Mouse (Mus musculus) embryonic facial prominence, embryonic 10.5 days (tissue): ENCODE results near the gene Ppp2r5e. TPM values are rescaled to one million over a fixed set of nuclear protein-coding genes. Genes with fewer than 3 reads are reported as not detected.

ENCODE experiments used
- DNase-seq: peaks from one replicate; pipeline ENCODE4 v3.0.0-alpha.2; 2017; ENCODE audit warnings: low spot score
- H3K27ac ChIP-seq: fragments of 300-500 bp; sonication (generic); replicated peaks from 2 replicates; pipeline ENCODE4 v1.5.1; 2016; ENCODE audit warnings: mild to moderate bottlenecking
- H3K27me3 ChIP-seq: fragments of 300-500 bp; sonication (generic); replicated peaks from 2 replicates; pipeline ENCODE4 v1.6.1; 2016; ENCODE audit warnings: low read depth, mild to moderate bottlenecking; ENCODE audit not compliant: poor library complexity, severe bottlenecking
- H3K36me3 ChIP-seq: fragments of 300-500 bp; sonication (generic); replicated peaks from 2 replicates; pipeline ENCODE4 v1.6.1; 2016; ENCODE audit warnings: mild to moderate bottlenecking, moderate library complexity
- H3K4me1 ChIP-seq: fragments of 300-500 bp; sonication (generic); 2 replicates; pipeline ENCODE4 v1.6.1; 2016
- H3K4me3 ChIP-seq: fragments of 300-500 bp; sonication (generic); 2 replicates; pipeline ENCODE4 v1.5.1; 2016; ENCODE audit warnings: mild to moderate bottlenecking, moderate library complexity
- H3K9me3 ChIP-seq: fragments of 300-500 bp; sonication (generic); 2 replicates; pipeline ENCODE4 v1.6.1; 2016; ENCODE audit warnings: mild to moderate bottlenecking
- WGBS: fragments of 180-500 bp; shearing (Covaris S2); methylation state at CpG from one replicate; pipeline ENCODE4 v1.1.7; 2016; 5-methylcytosine and 5-hydroxymethylcytosine counted together
- polyA plus RNA-seq: library from polyadenylated mRNA; unstranded; fragments of >200 nt; fragmentation: Nextera tagmentation; extraction: Ambion mirVana; gene quantifications from 2 replicates; pipeline ENCODE4 v1.2.1, GENCODE M21; 2016

The Ppp2r5e gene
- polyA plus RNA-seq = 13.2 and 14.5 TPM in 2 replicates

- Histone ChIP-seq H3K4me3 (peak within 1 kb of the TSS; percentile 86), H3K27ac (peak within 1 kb of the TSS; percentile 99), H3K4me1 (peaks cover 27% of the 10 kb centered on the region), H3K27me3 (no peaks in the 10 kb centered on the region), H3K36me3 (peaks cover 22% of the 10 kb centered on the region), H3K9me3 (no peaks in the 10 kb centered on the region)
- DNase-seq = peak; percentile 100
- WGBS = under 1% methylated on average over 72 of the region's 72 CpGs
Measured at GRCm38 (mm10) chr12:75596154-75597002, at the start of gene Ppp2r5e. Ppp2r5e (minus strand) TSS chr12:75596245.

DNA sequence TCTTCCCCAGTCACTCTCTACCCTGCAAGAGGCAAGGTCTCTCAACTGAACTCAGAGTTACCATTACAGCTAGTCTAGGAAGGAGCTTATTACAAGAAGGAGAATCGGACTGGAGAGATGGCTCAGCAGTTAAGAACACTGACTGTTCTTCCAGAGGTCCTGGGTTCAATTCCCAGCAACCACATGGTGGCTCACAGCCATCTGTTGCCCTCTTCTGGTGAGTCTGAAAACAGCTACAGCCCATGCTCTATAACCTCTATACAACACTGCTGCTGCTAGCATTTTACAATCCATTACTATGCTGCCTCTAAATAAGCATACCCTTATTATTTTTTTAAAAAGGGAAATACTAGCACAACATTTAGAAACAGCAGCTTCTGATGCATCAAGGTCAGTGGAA is 49.7 kb upstream of the Ppp2r5e start:
- Histone ChIP-seq H3K9me3 (no peaks in the 10 kb centered on the region), H3K36me3 (peaks cover 8% of the 10 kb centered on the region), H3K4me1 (peaks cover 3% of the 10 kb centered on the region; the same call in 1 of the 2 replicates), H3K27ac (no peak overlapping the region), H3K4me3 (no peak overlapping the region), H3K27me3 (no peaks in the 10 kb centered on the region)
- WGBS = 81% methylated on average over 1 of the region's 1 CpGs
- no peak for DNase-seq

DNA sequence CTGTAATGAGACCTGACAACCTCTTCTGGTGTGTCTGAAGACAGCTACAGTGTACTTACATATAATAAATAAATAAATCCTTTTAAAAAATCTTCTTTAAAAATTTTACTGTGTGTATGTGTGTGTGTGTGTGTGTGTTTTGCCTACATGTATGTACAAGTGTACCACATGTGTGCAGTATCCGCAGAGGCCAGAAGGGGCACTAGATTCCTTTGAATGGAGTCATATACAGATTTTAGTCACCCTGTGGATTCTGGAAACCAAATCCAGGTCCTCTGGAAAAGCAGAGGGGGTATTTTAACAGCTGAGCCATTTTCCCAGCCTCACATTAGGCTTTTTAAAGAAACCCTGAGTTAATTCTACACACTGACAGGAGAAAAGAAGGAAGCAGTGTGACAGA is 45.7 kb upstream of the Ppp2r5e start:
- H3K4me3 ChIP-seq = no peak overlapping the region
- DNase-seq = no peak
- H3K9me3 ChIP-seq = no peaks in the 10 kb centered on the region
- WGBS = 94% methylated on average over 1 of the region's 1 CpGs
- H3K27me3 ChIP-seq = no peaks in the 10 kb centered on the region
- no peak overlapping the region for H3K27ac ChIP-seq
- H3K4me1 ChIP-seq = no peaks in the 10 kb centered on the region
- H3K36me3 ChIP-seq = no peaks in the 10 kb centered on the region

GRCm38 (mm10) chr12:75638345-75638744 is 42.3 kb upstream of the Ppp2r5e start:
- no peaks in the 10 kb centered on the region for H3K36me3 ChIP-seq
- H3K4me1 ChIP-seq = no peaks in the 10 kb centered on the region
- no peak for DNase-seq
- no peaks in the 10 kb centered on the region for H3K9me3 ChIP-seq
- no peak overlapping the region for H3K27ac ChIP-seq
- H3K27me3 ChIP-seq = no peaks in the 10 kb centered on the region
- no peak overlapping the region for H3K4me3 ChIP-seq
- 82% methylated on average over 2 of the region's 2 CpGs for WGBS

- Histone ChIP-seq H3K9me3 (no peaks in the 10 kb centered on the region), H3K4me3 (no peak overlapping the region), H3K36me3 (peaks cover 10% of the 10 kb centered on the region), H3K4me1 (no peaks in the 10 kb centered on the region), H3K27me3 (no peaks in the 10 kb centered on the region), H3K27ac (no peak overlapping the region)
- 91% methylated on average over 3 of the region's 3 CpGs for WGBS
- DNase-seq = no peak
Measured at GRCm38 (mm10) chr12:75637103-75637502, 41.1 kb upstream of the Ppp2r5e start.

GRCm38 (mm10) chr12:75635771-75636430 is 39.9 kb upstream of the Ppp2r5e start:
- 88% methylated on average over 10 of the region's 10 CpGs for WGBS
- no peaks in the 10 kb centered on the region for H3K4me1 ChIP-seq
- H3K27me3 ChIP-seq = no peaks in the 10 kb centered on the region
- H3K9me3 ChIP-seq = no peaks in the 10 kb centered on the region
- DNase-seq = no peak
- no peak overlapping the region for H3K27ac ChIP-seq
- H3K4me3 ChIP-seq = no peak overlapping the region
- H3K36me3 ChIP-seq = peaks cover 17% of the 10 kb centered on the region

DNA sequence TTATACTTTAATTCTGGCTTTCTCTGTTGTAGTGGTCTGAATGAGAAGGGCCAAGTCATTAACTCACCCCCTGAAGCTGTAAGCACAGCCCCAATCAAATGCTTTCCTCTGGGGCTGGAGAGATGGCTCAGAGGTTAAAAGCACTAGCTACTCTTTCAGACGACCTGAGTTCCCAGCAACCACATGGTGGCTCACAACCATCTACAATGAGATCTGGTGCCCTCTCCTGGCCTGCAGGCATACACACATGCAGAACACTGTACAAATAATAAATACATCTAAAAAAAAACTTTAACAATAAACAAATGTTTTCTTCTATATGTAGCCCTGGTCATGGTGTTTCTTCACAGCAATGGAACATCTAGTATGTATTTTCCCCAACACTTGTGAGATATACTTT is 33.6 kb upstream of the Ppp2r5e start:
- DNase-seq = no peak
- WGBS = 54% methylated on average over 1 of the region's 1 CpGs
- H3K9me3 ChIP-seq = no peaks in the 10 kb centered on the region
- no peaks in the 10 kb centered on the region for H3K4me1 ChIP-seq
- no peaks in the 10 kb centered on the region for H3K27me3 ChIP-seq
- no peak overlapping the region for H3K27ac ChIP-seq
- peaks cover 17% of the 10 kb centered on the region for H3K36me3 ChIP-seq
- no peak overlapping the region for H3K4me3 ChIP-seq

- peaks cover 4% of the 10 kb centered on the region; the same call in 1 of the 2 replicates for H3K9me3 ChIP-seq
- WGBS = 93% methylated on average over 5 of the region's 5 CpGs
- no peaks in the 10 kb centered on the region; the same call in 1 of the 2 replicates for H3K27me3 ChIP-seq
Measured at GRCm38 (mm10) chr12:75623292-75623691, 27.2 kb upstream of the Ppp2r5e start.

GRCm38 (mm10) chr12:75622835-75623234 is 26.8 kb upstream of the Ppp2r5e start:
- WGBS = 78% methylated on average over 3 of the region's 3 CpGs

More at GRCm38 (mm10) chr12:75623292-75623691, 27.2 kb upstream of the Ppp2r5e start:
- H3K4me3 ChIP-seq = no peak overlapping the region
- no peak overlapping the region for H3K27ac ChIP-seq
- no peaks in the 10 kb centered on the region for H3K36me3 ChIP-seq
- DNase-seq = no peak
- H3K4me1 ChIP-seq = no peaks in the 10 kb centered on the region

DNA sequence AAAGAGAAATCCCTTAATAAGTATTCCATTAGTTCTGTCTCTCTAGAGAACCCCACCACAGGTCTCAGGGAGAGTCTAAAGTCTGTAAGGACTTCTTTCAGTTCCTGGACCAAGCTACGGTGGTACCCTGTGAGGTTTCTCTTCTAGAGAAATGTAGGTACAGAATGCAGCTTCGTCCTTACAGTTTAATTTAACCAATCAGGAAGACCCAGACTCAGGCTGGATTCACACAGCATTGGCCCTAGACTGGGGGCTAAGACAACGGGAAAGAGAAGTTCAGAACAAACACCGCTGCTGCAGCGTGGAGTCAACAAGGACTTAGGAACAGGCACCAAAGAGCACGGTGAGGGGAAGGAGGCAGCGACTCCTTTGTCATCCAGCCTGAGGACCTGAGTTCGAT is 20.8 kb upstream of the Ppp2r5e start:
- no peak overlapping the region for H3K4me3 ChIP-seq
- no peak overlapping the region for H3K27ac ChIP-seq
- H3K4me1 ChIP-seq = peaks cover 8% of the 10 kb centered on the region
- no peaks in the 10 kb centered on the region; the same call in 1 of the 2 replicates for H3K27me3 ChIP-seq
- H3K36me3 ChIP-seq = no peaks in the 10 kb centered on the region
- H3K9me3 ChIP-seq = peaks cover 3% of the 10 kb centered on the region; the same call in 1 of the 2 replicates
- no peak for DNase-seq
- 59% methylated on average over 8 of the region's 8 CpGs for WGBS

More at GRCm38 (mm10) chr12:75622835-75623234, 26.8 kb upstream of the Ppp2r5e start:
- peaks cover 4% of the 10 kb centered on the region; the same call in 1 of the 2 replicates for H3K9me3 ChIP-seq
- no peaks in the 10 kb centered on the region for H3K36me3 ChIP-seq
- H3K27me3 ChIP-seq = no peaks in the 10 kb centered on the region; the same call in 1 of the 2 replicates
- no peaks in the 10 kb centered on the region for H3K4me1 ChIP-seq
- no peak overlapping the region for H3K4me3 ChIP-seq
- no peak for DNase-seq
- H3K27ac ChIP-seq = no peak overlapping the region

GRCm38 (mm10) chr12:75616158-75616791 is 20.2 kb upstream of the Ppp2r5e start:
- no peaks in the 10 kb centered on the region for H3K36me3 ChIP-seq
- peak overlapping the region; percentile 50 for H3K4me3 ChIP-seq
- DNase-seq = peak; percentile 51
- H3K4me1 ChIP-seq = peaks cover 8% of the 10 kb centered on the region
- no peaks in the 10 kb centered on the region for H3K9me3 ChIP-seq
- WGBS = 5% methylated on average over 24 of the region's 24 CpGs
- H3K27me3 ChIP-seq = no peaks in the 10 kb centered on the region; the same call in 1 of the 2 replicates
- H3K27ac ChIP-seq = 0 out of 2 replicates have a peak overlapping the region, but pooled peaks have one; percentile 20

DNA sequence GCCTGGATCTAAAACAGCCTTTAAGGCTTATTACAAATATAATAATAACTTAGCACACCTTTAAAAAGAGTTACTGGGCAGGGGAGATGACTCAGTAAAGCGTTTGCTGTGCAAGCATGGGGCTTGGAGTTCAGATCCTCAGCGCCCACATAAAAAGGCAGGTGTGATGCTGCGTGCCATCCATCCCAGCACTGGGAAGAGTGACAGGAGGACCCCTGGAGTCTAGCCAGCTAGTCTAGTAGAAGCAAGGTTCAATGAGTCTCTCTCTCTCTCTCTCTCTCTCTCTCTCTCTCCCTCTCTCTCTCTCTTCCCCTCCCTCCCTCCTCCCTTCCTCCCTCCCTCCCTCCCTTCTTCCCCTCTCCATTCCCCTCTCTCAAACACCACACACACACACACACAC is 19.5 kb upstream of the Ppp2r5e start:
- no peak for DNase-seq
- 57% methylated on average over 3 of the region's 3 CpGs for WGBS

More for the DNA sequence above, 19.5 kb upstream of the Ppp2r5e start:
- H3K4me1 ChIP-seq = peaks cover 8% of the 10 kb centered on the region
- no peaks in the 10 kb centered on the region for H3K36me3 ChIP-seq
- no peaks in the 10 kb centered on the region; the same call in 1 of the 2 replicates for H3K27me3 ChIP-seq
- no peak overlapping the region for H3K27ac ChIP-seq
- H3K4me3 ChIP-seq = no peak overlapping the region; the same call in 1 of the 2 replicates
- no peaks in the 10 kb centered on the region for H3K9me3 ChIP-seq
